Mouse (Mus musculus) heart, embryonic 15.5 days (tissue): ENCODE results near the gene Fam104a. TPM values are rescaled to one million over a fixed set of nuclear protein-coding genes. Genes with fewer than 3 reads are reported as not detected.

Source experiments
- ATAC-seq: fragments of 200-750 bp; cut with Nextera tagmentation; replicated peaks from 2 replicates; pipeline ENCODE4 v1.8.0; 2017; ENCODE audit warnings: low read depth, moderate TSS enrichment; ENCODE audit not compliant: insufficient number of reproducible peaks, insufficient read depth, low FRiP score
- H3K27ac ChIP-seq: fragments of 300-500 bp; sonication (generic); 2 replicates; pipeline ENCODE4 v1.5.1; 2015; ENCODE audit warnings: mild to moderate bottlenecking, inconsistent platforms
- H3K27me3 ChIP-seq: fragments of 300-500 bp; sonication (generic); 2 replicates; pipeline ENCODE4 v1.6.1; 2015; ENCODE audit warnings: inconsistent platforms
- H3K36me3 ChIP-seq: fragments of 300-500 bp; sonication (generic); 2 replicates; pipeline ENCODE4 v1.6.1; 2015; ENCODE audit warnings: mild to moderate bottlenecking, inconsistent platforms
- H3K4me1 ChIP-seq: fragments of 300-500 bp; sonication (generic); replicated peaks from 2 replicates; pipeline ENCODE4 v1.6.1; 2015; ENCODE audit warnings: inconsistent platforms
- H3K4me2 ChIP-seq: fragments of 300-500 bp; sonication (generic); 2 replicates; pipeline ENCODE4 v1.6.1; 2015; ENCODE audit warnings: inconsistent platforms, mild to moderate bottlenecking, moderate library complexity
- H3K4me3 ChIP-seq: fragments of 300-500 bp; sonication (generic); 2 replicates; pipeline ENCODE4 v1.5.1; 2015; ENCODE audit warnings: mild to moderate bottlenecking, inconsistent platforms
- H3K9ac ChIP-seq: fragments of 300-500 bp; sonication (generic); 2 replicates; pipeline ENCODE4 v1.6.1; 2015; ENCODE audit warnings: mild to moderate bottlenecking, inconsistent platforms
- H3K9me3 ChIP-seq: fragments of 300-500 bp; sonication (generic); replicated peaks from 2 replicates; pipeline ENCODE4 v1.6.1; 2016; ENCODE audit warnings: inconsistent platforms
- WGBS: fragments of 180-500 bp; shearing (Covaris S2); methylation state at CpG from one replicate; pipeline ENCODE4 v1.1.7; 2015; ENCODE audit warnings: mixed read lengths; 5-methylcytosine and 5-hydroxymethylcytosine counted together
- polyA plus RNA-seq: library from polyadenylated mRNA; unstranded; fragments of >200 nt; fragmentation: Nextera tagmentation; extraction: Ambion mirVana; gene quantifications from 2 replicates; pipeline ENCODE4 v1.2.1, GENCODE M21; 2015

The Fam104a gene
- polyA plus RNA-seq, 1 experiment from 2014 or later = 33.5 TPM

DNA sequence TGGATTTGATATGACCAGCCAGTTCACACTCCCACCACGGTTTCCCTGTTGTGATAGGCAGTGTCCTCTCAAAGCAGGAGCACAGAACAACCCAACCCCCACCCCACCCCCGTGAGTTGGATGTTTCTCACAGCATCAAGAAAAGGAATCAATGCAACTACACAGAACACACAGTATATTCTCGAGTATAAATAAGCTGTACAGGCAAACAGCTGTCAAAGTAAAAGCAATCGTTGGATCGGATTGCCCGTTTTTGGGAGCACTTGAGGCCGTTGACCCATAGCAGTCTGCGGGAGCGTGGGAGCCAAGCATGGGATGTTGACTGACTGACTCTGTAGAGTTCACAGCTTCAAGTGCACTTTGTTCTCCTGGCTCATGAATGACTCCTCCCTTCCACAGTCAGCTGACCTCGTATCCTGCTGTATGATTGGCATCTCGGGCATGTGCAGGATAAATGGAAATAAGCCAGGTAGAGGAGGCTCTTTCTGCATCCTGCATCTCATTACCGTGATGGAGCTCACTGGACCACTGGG, 14.1 kb upstream of the Fam104a start:
- WGBS = 76% methylated on average over 12 of the region's 12 CpGs

DNA sequence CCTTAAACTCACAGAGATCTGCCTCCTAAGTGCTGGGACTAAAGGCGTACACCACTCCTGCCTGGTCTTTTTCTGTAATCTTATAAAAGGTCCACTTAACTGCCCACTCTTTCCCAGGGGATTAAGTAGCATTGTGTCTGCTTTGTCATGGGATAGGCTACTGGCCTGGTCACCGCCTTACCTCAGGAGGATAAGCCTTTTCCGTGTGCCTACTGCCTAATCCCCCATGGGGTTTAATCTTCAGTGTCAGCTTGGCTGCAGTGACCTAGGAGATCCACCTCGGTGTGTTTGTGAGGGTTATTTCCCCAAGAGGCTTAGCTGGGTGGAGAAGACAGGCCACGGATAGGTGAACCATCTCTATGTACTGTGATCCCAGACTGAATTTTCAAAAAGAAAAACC, 13.6 kb upstream of the Fam104a start:
- ATAC-seq = no peak
- Histone ChIP-seq H3K9me3 (no peaks in the 10 kb centered on the region), H3K4me3 (no peak overlapping the region), H3K4me1 (no peaks in the 10 kb centered on the region), H3K27ac (no peak overlapping the region), H3K27me3 (no peaks in the 10 kb centered on the region), H3K36me3 (peaks cover 30% of the 10 kb centered on the region), H3K4me2 (no peak overlapping the region), H3K9ac (no peak overlapping the region)
- WGBS = 76% methylated on average over 5 of the region's 5 CpGs

More for the DNA sequence above, 14.1 kb upstream of the Fam104a start:
- Histone ChIP-seq H3K36me3 (peaks cover 24% of the 10 kb centered on the region), H3K4me2 (no peak overlapping the region), H3K27me3 (no peaks in the 10 kb centered on the region), H3K9ac (no peak overlapping the region), H3K9me3 (no peaks in the 10 kb centered on the region), H3K27ac (no peak overlapping the region), H3K4me3 (no peak overlapping the region), H3K4me1 (no peaks in the 10 kb centered on the region)
- ATAC-seq = no peak

DNA sequence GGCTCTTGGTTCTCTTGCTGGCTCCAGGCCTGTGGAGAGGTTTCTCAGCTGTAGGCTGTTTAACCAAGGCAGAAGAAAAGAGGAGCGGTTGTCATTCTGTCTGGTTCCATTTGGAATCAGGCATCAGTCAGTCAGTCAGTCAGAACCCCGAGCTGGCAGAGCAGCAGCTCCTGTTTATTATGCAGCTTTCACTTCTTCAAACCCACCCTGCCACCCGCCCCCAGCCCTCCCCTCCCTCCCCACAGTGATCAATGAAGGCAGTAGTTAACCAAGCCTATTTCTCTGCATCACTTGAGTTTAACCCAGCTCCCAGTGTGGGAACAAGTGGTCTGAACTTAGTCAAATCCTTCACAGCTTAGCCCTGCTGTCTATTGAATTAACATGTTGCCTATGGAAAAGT, 7.9 kb upstream of the Fam104a start:
- Histone ChIP-seq H3K9me3 (no peaks in the 10 kb centered on the region), H3K27me3 (no peaks in the 10 kb centered on the region), H3K36me3 (peaks cover 62% of the 10 kb centered on the region), H3K27ac (no peak overlapping the region), H3K9ac (no peak overlapping the region), H3K4me3 (no peak overlapping the region), H3K4me1 (peaks cover 3% of the 10 kb centered on the region; the same call in 1 of the 2 replicates), H3K4me2 (no peak overlapping the region)
- WGBS = 77% methylated on average over 3 of the region's 3 CpGs
- ATAC-seq = no peak

DNA sequence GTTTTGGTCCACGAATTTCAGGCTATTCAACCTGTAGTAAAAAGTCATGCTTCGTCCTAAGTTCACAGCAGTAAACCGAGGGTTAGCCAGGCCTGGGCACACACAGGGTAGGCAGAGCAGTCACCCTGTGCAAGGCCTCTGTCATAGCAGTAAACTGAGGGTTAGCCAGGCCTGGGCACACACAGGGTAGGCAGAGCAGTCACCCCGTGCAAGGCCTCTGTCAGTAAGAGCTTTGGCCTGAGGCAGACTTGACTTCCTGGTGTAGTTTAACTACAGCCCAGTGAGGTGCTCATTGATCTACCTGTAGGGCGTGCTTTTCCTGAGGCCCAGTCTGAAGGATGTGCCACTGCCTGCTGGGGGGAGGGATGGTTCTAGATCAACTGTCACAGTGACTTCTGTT, 7.4 kb upstream of the Fam104a start:
- H3K36me3 ChIP-seq = peaks cover 62% of the 10 kb centered on the region
- WGBS = 87% methylated on average over 5 of the region's 5 CpGs
- ATAC-seq = no peak
- no peak overlapping the region for H3K4me2 ChIP-seq
- no peak overlapping the region for H3K4me3 ChIP-seq
- peaks cover 7% of the 10 kb centered on the region; the same call in 1 of the 2 replicates for H3K4me1 ChIP-seq
- no peaks in the 10 kb centered on the region for H3K9me3 ChIP-seq
- H3K27ac ChIP-seq = no peak overlapping the region
- no peaks in the 10 kb centered on the region for H3K27me3 ChIP-seq
- H3K9ac ChIP-seq = no peak overlapping the region

DNA sequence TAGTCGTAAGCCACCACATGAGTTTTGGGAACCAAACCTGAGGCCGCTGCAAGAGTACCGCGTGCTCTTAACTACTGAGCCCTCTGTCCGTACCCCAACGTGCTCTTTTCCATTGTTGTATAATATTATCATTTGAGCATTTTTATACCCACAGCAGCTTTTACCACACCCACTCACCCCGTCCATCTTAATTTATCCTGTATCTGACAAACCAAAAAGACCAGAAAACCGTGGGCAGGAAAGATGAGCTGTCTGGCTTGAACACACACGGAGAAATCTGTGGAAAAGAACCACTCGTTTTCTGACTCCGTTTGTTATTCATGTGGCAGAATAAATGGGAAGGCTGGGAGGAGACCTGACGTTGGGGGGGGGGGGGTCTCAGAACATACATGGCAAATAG, 6.6 kb upstream of the Fam104a start:
- 87% methylated on average over 12 of the region's 12 CpGs for WGBS
- Histone ChIP-seq H3K27me3 (no peaks in the 10 kb centered on the region), H3K9me3 (no peaks in the 10 kb centered on the region), H3K9ac (no peak overlapping the region), H3K4me1 (peaks cover 10% of the 10 kb centered on the region), H3K4me3 (no peak overlapping the region), H3K36me3 (peaks cover 55% of the 10 kb centered on the region), H3K27ac (no peak overlapping the region), H3K4me2 (no peak overlapping the region)
- ATAC-seq = no peak

DNA sequence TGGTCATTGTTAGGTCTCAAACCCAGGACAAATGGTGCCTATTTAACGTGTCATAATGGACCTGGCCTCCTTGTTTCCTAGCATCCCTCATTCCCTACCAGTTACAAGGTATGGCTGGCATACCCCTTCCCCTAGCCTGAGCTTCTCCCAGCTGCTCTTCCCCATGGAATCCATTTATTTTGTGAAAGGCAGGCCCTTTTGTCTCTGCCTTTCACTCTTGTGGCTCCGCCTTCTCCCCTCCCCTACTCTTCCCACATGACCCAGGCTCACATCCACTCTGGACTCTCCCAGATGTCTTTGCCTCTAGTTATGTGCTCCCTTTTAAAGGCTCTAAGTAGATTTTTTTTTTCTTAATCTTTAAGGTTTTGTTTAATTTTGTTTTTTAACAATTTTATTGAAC, 3.1 kb upstream of the Fam104a start:
- Histone ChIP-seq H3K27ac (no peak overlapping the region), H3K4me2 (no peak overlapping the region), H3K4me1 (peaks cover 24% of the 10 kb centered on the region), H3K4me3 (no peak overlapping the region), H3K9me3 (no peaks in the 10 kb centered on the region), H3K9ac (no peak overlapping the region), H3K36me3 (peaks cover 29% of the 10 kb centered on the region), H3K27me3 (no peaks in the 10 kb centered on the region)
- 88% methylated on average over 2 of the region's 2 CpGs for WGBS
- no peak for ATAC-seq

DNA sequence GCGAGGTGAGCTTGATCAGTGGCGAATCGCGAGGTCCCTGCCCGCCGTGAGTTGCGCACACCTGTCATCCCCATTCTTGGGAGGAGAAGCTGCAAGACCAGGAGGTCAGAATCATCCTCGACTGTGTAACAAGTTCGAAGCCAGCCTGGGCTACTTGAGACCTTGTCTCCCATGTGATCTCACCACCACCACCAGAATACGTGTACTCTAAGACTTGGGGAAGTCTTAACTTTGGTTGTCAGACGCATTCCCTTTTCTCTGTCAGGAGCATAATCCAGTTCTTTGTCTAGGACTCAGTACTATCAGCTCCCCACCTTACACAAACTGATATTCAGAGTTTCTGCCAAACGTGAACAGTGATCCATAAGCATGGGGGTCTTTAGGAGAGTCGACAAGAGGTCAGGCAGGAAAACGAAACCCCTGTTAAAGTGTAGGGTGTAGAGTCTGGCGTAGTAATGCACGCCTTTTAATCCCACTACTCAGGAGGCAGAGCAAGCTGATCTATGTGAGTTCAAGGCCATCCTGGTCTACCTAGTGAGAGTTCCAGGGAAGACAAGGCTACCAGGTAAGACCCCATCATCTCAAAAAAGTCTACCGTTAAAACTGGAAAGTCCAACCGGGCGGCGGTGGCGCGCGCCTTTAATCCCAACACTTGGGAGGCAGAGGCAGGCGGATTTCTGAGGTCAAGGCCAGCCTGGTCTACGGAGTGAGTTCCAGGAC, 912 bp upstream of the Fam104a start:
- peak overlapping the region; percentile 85 for H3K9ac ChIP-seq
- H3K27ac ChIP-seq = peak overlapping the region; percentile 98
- 40% methylated on average over 25 of the region's 25 CpGs for whole genome bisulfite sequencing
- peaks cover 18% of the 10 kb centered on the region for H3K36me3 ChIP-seq
- H3K9me3 ChIP-seq = no peaks in the 10 kb centered on the region
- H3K4me2 ChIP-seq = peak overlapping the region; percentile 84
- H3K4me3 ChIP-seq = peak overlapping the region; percentile 98
- ATAC-seq = no peak
- no peaks in the 10 kb centered on the region for H3K27me3 ChIP-seq
- H3K4me1 ChIP-seq = peaks cover 39% of the 10 kb centered on the region

DNA sequence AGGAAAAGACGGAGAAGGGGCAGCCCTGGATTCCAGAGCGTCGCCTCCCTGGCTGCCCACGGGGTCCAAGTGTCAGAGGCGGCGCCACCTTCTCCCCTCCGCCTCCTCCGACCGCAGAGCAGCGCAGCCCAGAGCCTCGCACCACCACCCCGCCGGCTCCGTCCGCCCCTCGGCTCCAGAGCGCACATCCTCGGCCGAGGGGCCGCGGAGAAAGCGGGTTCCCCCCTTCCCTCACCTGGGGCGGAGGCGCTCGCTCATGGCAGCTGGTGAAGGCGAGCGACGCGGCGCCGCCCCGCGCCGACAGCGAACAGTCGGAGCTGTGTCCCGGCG, 363 bp downstream of the Fam104a start:
- H3K27ac ChIP-seq = peak overlapping the region; percentile 98
- no peaks in the 10 kb centered on the region for H3K27me3 ChIP-seq
- H3K9me3 ChIP-seq = no peaks in the 10 kb centered on the region
- ATAC-seq = no peak; the same call in none of the 2 replicates
- H3K4me2 ChIP-seq = peak overlapping the region; percentile 87
- H3K4me1 ChIP-seq = peaks cover 43% of the 10 kb centered on the region
- H3K9ac ChIP-seq = peak overlapping the region; percentile 95
- H3K36me3 ChIP-seq = peaks cover 5% of the 10 kb centered on the region
- peak overlapping the region; percentile 98 for H3K4me3 ChIP-seq
- under 1% methylated on average over 37 of the region's 38 CpGs for WGBS

DNA sequence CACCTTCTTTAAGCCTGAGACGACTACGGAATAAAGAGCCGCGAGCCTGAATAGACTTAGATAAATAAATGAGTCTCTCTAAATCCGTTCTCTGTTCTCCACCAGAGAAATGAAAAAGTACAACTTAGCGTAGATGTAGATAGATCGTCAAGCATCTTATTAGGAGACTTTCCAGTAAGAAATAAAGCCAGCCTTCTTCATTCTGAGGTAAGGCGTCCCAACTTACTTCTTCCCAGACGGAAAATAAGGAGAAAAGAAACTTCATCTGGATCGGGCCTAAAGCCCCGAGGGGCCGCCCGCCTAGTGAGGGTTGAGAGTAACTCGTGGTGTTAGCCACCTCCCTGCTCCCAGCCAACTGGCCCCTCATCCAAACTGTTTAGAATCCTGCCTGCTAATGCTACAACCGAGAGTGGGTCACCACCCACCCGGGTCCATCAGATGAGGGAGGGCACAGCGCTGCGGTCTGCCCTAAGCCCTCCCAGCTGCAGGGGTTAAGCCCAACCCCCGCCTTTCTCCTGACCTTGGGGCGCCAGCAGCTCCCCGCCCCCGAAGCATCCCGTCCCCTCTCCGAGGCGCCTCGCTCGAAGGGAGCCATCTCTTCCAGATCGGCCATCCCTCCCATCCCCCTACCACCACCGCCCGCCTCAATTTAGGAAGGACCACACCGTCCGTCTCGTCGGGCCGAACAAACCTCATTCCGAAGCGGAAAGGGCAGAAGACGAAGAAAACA, 893 bp downstream of the Fam104a start:
- WGBS = 2% methylated on average over 38 of the region's 38 CpGs
- Histone ChIP-seq H3K9me3 (no peaks in the 10 kb centered on the region), H3K4me3 (peak overlapping the region; percentile 98), H3K9ac (peak overlapping the region; percentile 95), H3K4me1 (peaks cover 48% of the 10 kb centered on the region), H3K4me2 (peak overlapping the region; percentile 87), H3K27me3 (no peaks in the 10 kb centered on the region), H3K27ac (peak overlapping the region; percentile 98), H3K36me3 (peaks cover under 1% of the 10 kb centered on the region; the same call in 1 of the 2 replicates)
- peak; percentile 44 for ATAC-seq

DNA sequence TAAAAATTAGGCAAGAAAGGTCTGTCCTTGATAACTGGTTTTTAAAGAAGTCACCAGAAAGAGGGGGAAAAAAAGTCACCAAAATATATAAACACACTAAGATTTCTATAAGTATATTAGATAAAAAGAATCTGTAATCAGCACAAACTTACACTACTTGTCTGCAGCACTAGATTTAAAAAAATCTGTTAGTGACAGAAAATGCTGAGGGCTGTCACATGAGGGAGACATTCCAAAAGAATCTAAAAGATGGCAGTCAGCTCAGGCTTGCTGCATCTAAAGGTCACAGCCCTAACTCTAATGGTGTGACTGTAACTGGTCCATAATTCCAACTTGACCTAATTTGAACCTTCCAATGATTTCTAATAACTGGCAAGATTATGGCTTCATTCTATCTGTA, 2.0 kb downstream of the Fam104a start:
- no peak for ATAC-seq
- Histone ChIP-seq H3K4me2 (peak overlapping the region; percentile 87), H3K9me3 (no peaks in the 10 kb centered on the region), H3K27me3 (no peaks in the 10 kb centered on the region), H3K27ac (no peak overlapping the region), H3K9ac (no peak overlapping the region), H3K4me1 (peaks cover 52% of the 10 kb centered on the region), H3K4me3 (peak overlapping the region; percentile 98), H3K36me3 (no peaks in the 10 kb centered on the region; the same call in 1 of the 2 replicates)

DNA sequence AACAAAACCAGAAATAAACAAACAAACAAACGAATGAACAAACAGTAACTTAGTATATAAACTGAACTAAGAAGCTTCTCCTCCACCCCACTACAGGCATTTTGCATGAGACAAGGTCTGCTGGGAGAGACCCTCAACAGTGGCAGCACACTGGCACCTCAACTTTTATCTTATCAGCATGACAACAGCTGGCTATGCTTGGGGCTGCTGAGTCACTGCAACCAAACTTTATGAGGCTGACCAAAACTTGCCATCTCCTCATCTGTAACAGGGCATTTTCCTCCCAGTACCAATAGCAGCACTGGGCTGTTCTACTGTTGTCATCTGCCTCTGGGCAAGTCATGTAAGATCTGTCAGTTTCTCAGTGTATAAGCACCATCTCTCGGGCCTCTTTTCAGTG, 3.0 kb downstream of the Fam104a start:
- Histone ChIP-seq H3K4me3 (no peak overlapping the region), H3K27ac (no peak overlapping the region), H3K4me2 (no peak overlapping the region), H3K36me3 (peaks cover 10% of the 10 kb centered on the region), H3K9ac (no peak overlapping the region), H3K27me3 (no peaks in the 10 kb centered on the region), H3K4me1 (peaks cover 47% of the 10 kb centered on the region), H3K9me3 (no peaks in the 10 kb centered on the region)
- ATAC-seq = no peak
- WGBS = 60% methylated on average over 2 of the region's 2 CpGs
